Mouse (Mus musculus) fibroblast of lung, adult 2 months (primary cell): ENCODE results near the gene Pla1a.
A peak's percentile ranks its signal among the peaks of the same experiment; 100 is the strongest.

Source experiments
- DNase-seq: peaks from one replicate; pipeline ENCODE4 v3.0.0-alpha.2; 2011; ENCODE audit warnings: low read depth

The Pla1a gene

GRCm38 (mm10) chr16:38434295-38434795 is 1.4 kb upstream of the Pla1a start:
- no peak for DNase-seq

- DNase-seq = no peak
These were observed 569 bp upstream of the Pla1a start for GRCm38 (mm10) chr16:38433514-38433913.

GRCm38 (mm10) chr16:38431446-38432185 is 1.3 kb downstream of the Pla1a start:
- DNase-seq = no peak

GRCm38 (mm10) chr16:38425799-38426198 is 7.1 kb downstream of the Pla1a start:
- DNase-seq = no peak

GRCm38 (mm10) chr16:38425374-38425773 is 7.6 kb downstream of the Pla1a start:
- no peak for DNase-seq

- no peak for DNase-seq
These were observed 18.0 kb downstream of the Pla1a start for GRCm38 (mm10) chr16:38414953-38415352.

GRCm38 (mm10) chr16:38408416-38408815 is 24.5 kb downstream of the Pla1a start:
- no peak for DNase-seq

- DNase-seq = no peak
These were observed 25.4 kb downstream of the Pla1a start for GRCm38 (mm10) chr16:38407584-38407983.

GRCm38 (mm10) chr16:38406708-38407107 is 26.2 kb downstream of the Pla1a start:
- no peak for DNase-seq

- no peak for DNase-seq
These were observed 26.7 kb downstream of the Pla1a start for GRCm38 (mm10) chr16:38406293-38406692.

- no peak for DNase-seq
These were observed 29.3 kb downstream of the Pla1a start for GRCm38 (mm10) chr16:38403639-38404038.

- DNase-seq = no peak
These were observed 31.5 kb downstream of the Pla1a start for GRCm38 (mm10) chr16:38401468-38401867.

GRCm38 (mm10) chr16:38400311-38400960 is 32.5 kb downstream of the Pla1a start:
- DNase-seq = no peak

GRCm38 (mm10) chr16:38399531-38400231 is 33.3 kb downstream of the Pla1a start:
- DNase-seq = no peak

- DNase-seq = no peak
These were observed 33.9 kb downstream of the Pla1a start for GRCm38 (mm10) chr16:38399076-38399475.

- DNase-seq = no peak
These were observed 34.7 kb downstream of the Pla1a start for GRCm38 (mm10) chr16:38398266-38398665.

GRCm38 (mm10) chr16:38396155-38396554 is 36.8 kb downstream of the Pla1a start:
- peak; percentile 85 for DNase-seq

GRCm38 (mm10) chr16:38395060-38395730 is 37.8 kb downstream of the Pla1a start:
- DNase-seq = no peak

GRCm38 (mm10) chr16:38394191-38394618 is 38.7 kb downstream of the Pla1a start:
- no peak for DNase-seq

- DNase-seq = no peak
These were observed 40.6 kb downstream of the Pla1a start for GRCm38 (mm10) chr16:38392126-38392894.

GRCm38 (mm10) chr16:38390322-38390721 is 42.6 kb downstream of the Pla1a start:
- no peak for DNase-seq
